Mouse (Mus musculus): ENCODE data around the gene Trio.

Trio gene

GRCm38 (mm10) chr15:27923280-27923986 lies 102.2 kb downstream of the Trio start:
- peak; percentile 71 for DNase-seq (ENCODE audit: low read depth, low spot score)

- DNase-seq (ENCODE audit: low read depth, low spot score), result no peak
Measured at GRCm38 (mm10) chr15:27920751-27921150, 104.9 kb downstream of the Trio start.

GRCm38 (mm10) chr15:27919540-27919939 lies 106.1 kb downstream of the Trio start:
- no peak for DNase-seq (ENCODE audit: low read depth, low spot score)

- DNase-seq (ENCODE audit: low read depth, low spot score), result no peak
Measured at GRCm38 (mm10) chr15:27918798-27919197, 106.8 kb downstream of the Trio start.

- no peak for DNase-seq (ENCODE audit: low read depth, low spot score)
Measured at GRCm38 (mm10) chr15:27916204-27916603, 109.4 kb downstream of the Trio start.

- DNase-seq (ENCODE audit: low read depth, low spot score), result no peak
Measured at GRCm38 (mm10) chr15:27913013-27913412, 112.6 kb downstream of the Trio start.

- no peak for DNase-seq (ENCODE audit: low read depth, low spot score)
Measured at GRCm38 (mm10) chr15:27911196-27911595, 114.5 kb downstream of the Trio start.

GRCm38 (mm10) chr15:27910179-27910578 lies 115.5 kb downstream of the Trio start:
- DNase-seq (ENCODE audit: low read depth, low spot score), result no peak

- no peak for DNase-seq (ENCODE audit: low read depth, low spot score)
Measured at GRCm38 (mm10) chr15:27907649-27908048, 118.0 kb downstream of the Trio start.

- DNase-seq (ENCODE audit: low read depth, low spot score), result no peak
Measured at GRCm38 (mm10) chr15:27906409-27906808, 119.2 kb downstream of the Trio start.

- DNase-seq (ENCODE audit: low read depth, low spot score), result no peak
Measured at GRCm38 (mm10) chr15:27905341-27905740, 120.3 kb downstream of the Trio start.

GRCm38 (mm10) chr15:27904346-27905005 lies 121.2 kb downstream of the Trio start:
- no peak for DNase-seq (ENCODE audit: low read depth, low spot score)

GRCm38 (mm10) chr15:27901200-27901599 lies 124.4 kb downstream of the Trio start:
- no peak for DNase-seq (ENCODE audit: low read depth, low spot score)

GRCm38 (mm10) chr15:27898795-27899406 lies 126.7 kb downstream of the Trio start:
- no peak for DNase-seq (ENCODE audit: low read depth, low spot score)

- DNase-seq (ENCODE audit: low read depth, low spot score), result no peak
Measured at GRCm38 (mm10) chr15:27894112-27894511, 131.5 kb downstream of the Trio start.

GRCm38 (mm10) chr15:27892029-27892428 lies 133.6 kb downstream of the Trio start:
- DNase-seq (ENCODE audit: low read depth, low spot score), result no peak

GRCm38 (mm10) chr15:27890666-27891065 lies 135.0 kb downstream of the Trio start:
- no peak for DNase-seq (ENCODE audit: low read depth, low spot score)

- DNase-seq (ENCODE audit: low read depth, low spot score), result no peak
Measured at GRCm38 (mm10) chr15:27888153-27888552, 137.5 kb downstream of the Trio start.

GRCm38 (mm10) chr15:27886992-27887391 lies 138.7 kb downstream of the Trio start:
- no peak for DNase-seq (ENCODE audit: low read depth, low spot score)

GRCm38 (mm10) chr15:27884347-27885250 lies 141.0 kb downstream of the Trio start:
- DNase-seq (ENCODE audit: low read depth, low spot score), result peak; percentile 43

GRCm38 (mm10) chr15:27883881-27884280 lies 141.8 kb downstream of the Trio start:
- no peak for DNase-seq (ENCODE audit: low read depth, low spot score)

- no peak for DNase-seq (ENCODE audit: low read depth, low spot score)
Measured at GRCm38 (mm10) chr15:27882898-27883297, 142.8 kb downstream of the Trio start.
